Mouse (Mus musculus): Measurements from ENCODE around the gene Pramel4. TPM values are rescaled to one million over a fixed set of nuclear protein-coding genes. Genes with fewer than 3 reads are reported as not detected.
"Not testable (repeated sequence)": the region's sequence is repeated elsewhere in the genome, so short reads cannot be mapped to it uniquely, and the experiment has no call there.

Pramel4 gene
- polyA plus RNA-seq (2015; fragmentation: Nextera tagmentation; extraction: Ambion mirVana) = not detected in 2 replicates

DNA sequence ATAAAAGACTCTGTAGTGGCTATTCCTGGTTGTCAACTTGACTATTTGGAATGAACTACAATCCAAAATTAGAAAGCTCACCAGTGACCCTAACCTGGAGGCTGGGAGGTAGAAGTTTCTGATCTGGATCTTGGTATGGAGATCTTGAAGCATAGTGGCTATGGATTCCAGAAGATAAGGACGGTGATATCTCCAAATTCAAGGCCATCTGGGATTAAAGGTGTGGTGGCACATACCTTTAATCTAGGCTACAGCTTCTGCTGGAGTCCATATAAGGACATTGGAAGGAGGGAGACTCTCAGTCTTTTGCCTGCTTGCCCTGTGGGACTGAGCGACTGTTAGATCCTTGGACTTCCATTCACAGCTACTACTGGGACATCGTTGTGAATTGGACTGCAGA is at the start of gene Pramel4:
TSS of gene Pramel4 (plus strand) at position 301 of the 400 bp plus-strand sequence.
- H3K4me1 ChIP-seq (replicated peaks); ATAC-seq (ENCODE audit: low FRiP score, low read depth); H3K27me3 ChIP-seq; H3K9ac ChIP-seq; H3K36me3 ChIP-seq; H3K4me3 ChIP-seq; H3K4me2 ChIP-seq; H3K27ac ChIP-seq (replicated peaks); H3K9me3 ChIP-seq: not testable (repeated sequence)
- WGBS = 92% methylated on average over 3 of the region's 3 CpGs

GRCm38 (mm10) chr4:144106174-144106573 is 47.2 kb downstream of the Pramel4 start, which contains the start of gene Gm13102:
Gm13102 (plus strand) TSS chr4:144106474.
- H3K27me3 ChIP-seq; H3K4me3 ChIP-seq; H3K27ac ChIP-seq (replicated peaks); ATAC-seq (ENCODE audit: low FRiP score, low read depth); H3K4me2 ChIP-seq; H3K36me3 ChIP-seq; H3K4me1 ChIP-seq (replicated peaks); H3K9me3 ChIP-seq; H3K9ac ChIP-seq: not testable (repeated sequence)
- 100% methylated on average over 1 of the region's 2 CpGs for WGBS

Other genes starting within 250 kb of the Pramel4 start
- not detected in 2 replicates for gene Gm13084, start 243.0 kb upstream of the Pramel4 start, polyA plus RNA-seq (2015; fragmentation: Nextera tagmentation; extraction: Ambion mirVana)
- gene Gm13103, start 212.6 kb upstream of the Pramel4 start, polyA plus RNA-seq (2015; fragmentation: Nextera tagmentation; extraction: Ambion mirVana) = not detected in 2 replicates
- gene Pramef6, start 158.7 kb upstream of the Pramel4 start, polyA plus RNA-seq (2015; fragmentation: Nextera tagmentation; extraction: Ambion mirVana) = not detected in 2 replicates
- not detected in 2 replicates for gene Pramef25, start 108.1 kb upstream of the Pramel4 start, polyA plus RNA-seq (2015; fragmentation: Nextera tagmentation; extraction: Ambion mirVana)
- not detected in 2 replicates for gene Gm13101, start 92.2 kb upstream of the Pramel4 start, polyA plus RNA-seq (2015; fragmentation: Nextera tagmentation; extraction: Ambion mirVana)
- gene Pramef17, start 64.8 kb upstream of the Pramel4 start, polyA plus RNA-seq (2015; fragmentation: Nextera tagmentation; extraction: Ambion mirVana) = not detected in 2 replicates
- gene Gm13102, start 47.3 kb downstream of the Pramel4 start, polyA plus RNA-seq (2015; fragmentation: Nextera tagmentation; extraction: Ambion mirVana) = not detected in 2 replicates
- not detected in 2 replicates for gene Oog3, start 103.5 kb downstream of the Pramel4 start, polyA plus RNA-seq (2015; fragmentation: Nextera tagmentation; extraction: Ambion mirVana)
- gene Oog2, start 131.6 kb downstream of the Pramel4 start, polyA plus RNA-seq (2015; fragmentation: Nextera tagmentation; extraction: Ambion mirVana) = not detected in 2 replicates
- not detected in 2 replicates for gene C87977, start 154.2 kb downstream of the Pramel4 start, polyA plus RNA-seq (2015; fragmentation: Nextera tagmentation; extraction: Ambion mirVana)
- gene Pramel5, start 221.4 kb downstream of the Pramel4 start, polyA plus RNA-seq (2015; fragmentation: Nextera tagmentation; extraction: Ambion mirVana) = not detected in 2 replicates

All from hindbrain, embryonic 15.5 days (tissue).